Mouse (Mus musculus) bone marrow macrophage, adult 2 months (primary cell): ENCODE results near the gene Alg2. TPM values are rescaled to one million over a fixed set of nuclear protein-coding genes. Genes with fewer than 3 reads are reported as not detected.

Source experiments
- H3K27ac ChIP-seq: 2 replicates; pipeline ENCODE4 v1.5.1; 2012; ENCODE audit warnings: low read depth, low read length; ENCODE audit not compliant: insufficient read depth
- H3K4me1 ChIP-seq: 2 replicates; pipeline ENCODE4 v1.6.1; 2012; ENCODE audit warnings: low read length; ENCODE audit not compliant: control insufficient read depth, insufficient read depth
- H3K4me3 ChIP-seq: 2 replicates; pipeline ENCODE4 v1.5.1; 2012; ENCODE audit warnings: mild to moderate bottlenecking, low read length, moderate library complexity; ENCODE audit not compliant: insufficient read depth
- CTCF ChIP-seq: IDR thresholded peaks from 2 replicates; pipeline ENCODE4 v1.5.1; 2012; ENCODE audit warnings: low read depth, mild to moderate bottlenecking, low read length, moderate library complexity
- POLR2A ChIP-seq: IDR thresholded peaks from 2 replicates; pipeline ENCODE4 v1.6.1; 2012; ENCODE audit warnings: mild to moderate bottlenecking, low read depth, low read length, borderline replicate concordance
- polyA plus RNA-seq: library from polyadenylated mRNA; stranded (reverse); fragments of >200 nt; gene quantifications from 2 replicates; pipeline ENCODE4 v1.2.4, GENCODE M21; 2012; ENCODE audit not compliant: missing spikeins, insufficient read depth, insufficient read length

The Alg2 gene
- polyA plus RNA-seq, 1 experiment: 15.1 TPM

DNA sequence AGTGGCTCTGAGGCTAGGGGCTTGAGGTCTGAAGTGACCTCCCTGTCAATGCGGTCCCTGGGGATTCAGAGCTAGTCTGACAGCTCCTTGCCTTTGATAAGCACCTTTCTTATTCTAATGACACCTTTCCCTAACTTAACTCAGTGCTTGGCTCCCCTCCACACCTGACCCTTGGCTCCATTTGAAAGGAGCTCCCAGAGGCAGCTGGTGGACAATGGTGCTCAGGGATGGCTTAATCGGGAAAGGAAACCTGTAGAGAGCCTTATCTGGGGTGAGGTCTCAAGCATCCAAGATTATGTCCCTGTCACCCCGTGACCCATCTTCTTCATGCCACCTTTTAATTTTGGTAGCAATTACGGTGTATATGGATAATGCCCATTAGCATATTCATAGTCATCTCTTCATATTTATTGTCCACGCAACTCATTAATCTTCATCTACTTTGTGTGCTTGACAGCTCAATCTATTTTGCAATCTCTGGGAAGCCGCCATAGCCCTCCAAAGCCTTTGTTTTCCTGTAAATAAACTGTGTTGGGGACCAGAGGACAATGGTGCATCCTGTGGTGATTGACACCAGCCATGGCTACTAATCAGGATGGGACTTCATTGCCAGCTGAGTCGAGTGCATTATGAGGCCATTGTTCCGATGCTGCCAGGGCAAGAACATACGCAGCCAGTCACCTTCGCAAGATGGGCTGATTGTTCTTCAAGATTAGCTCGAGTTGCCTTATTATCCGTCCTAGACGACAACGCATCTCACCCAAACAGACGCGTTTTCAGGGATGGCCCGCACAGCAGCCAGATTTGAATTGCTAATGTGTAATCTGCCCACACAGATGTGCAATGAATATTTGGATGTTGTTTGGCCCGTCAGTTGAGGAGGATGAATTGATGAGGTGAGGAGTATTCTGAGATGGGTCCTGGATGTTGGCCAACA lies 24.3 kb downstream of the Alg2 start:
- Histone ChIP-seq H3K4me3 (no peak overlapping the region), H3K27ac (no peak overlapping the region), H3K4me1 (no peaks in the 10 kb centered on the region)
- TF ChIP-seq CTCF (no peak), POLR2A (no peak)

- TF ChIP-seq CTCF (no peak), POLR2A (no peak)
- Histone ChIP-seq H3K4me3 (no peak overlapping the region), H3K4me1 (no peaks in the 10 kb centered on the region), H3K27ac (no peak overlapping the region)
These were observed 25.0 kb downstream of the Alg2 start for GRCm38 (mm10) chr4:47449116-47449515.

- TF ChIP-seq CTCF: no peak
- no peak for TF ChIP-seq POLR2A
- no peak overlapping the region for H3K27ac ChIP-seq
- H3K4me1 ChIP-seq: no peaks in the 10 kb centered on the region
- no peak overlapping the region for H3K4me3 ChIP-seq
These were observed 25.6 kb downstream of the Alg2 start for GRCm38 (mm10) chr4:47448526-47448925.

GRCm38 (mm10) chr4:47440951-47441350 lies 33.2 kb downstream of the Alg2 start:
- H3K4me3 ChIP-seq: no peak overlapping the region
- no peak for TF ChIP-seq CTCF
- no peak for TF ChIP-seq POLR2A
- no peaks in the 10 kb centered on the region for H3K4me1 ChIP-seq
- H3K27ac ChIP-seq: no peak overlapping the region

DNA sequence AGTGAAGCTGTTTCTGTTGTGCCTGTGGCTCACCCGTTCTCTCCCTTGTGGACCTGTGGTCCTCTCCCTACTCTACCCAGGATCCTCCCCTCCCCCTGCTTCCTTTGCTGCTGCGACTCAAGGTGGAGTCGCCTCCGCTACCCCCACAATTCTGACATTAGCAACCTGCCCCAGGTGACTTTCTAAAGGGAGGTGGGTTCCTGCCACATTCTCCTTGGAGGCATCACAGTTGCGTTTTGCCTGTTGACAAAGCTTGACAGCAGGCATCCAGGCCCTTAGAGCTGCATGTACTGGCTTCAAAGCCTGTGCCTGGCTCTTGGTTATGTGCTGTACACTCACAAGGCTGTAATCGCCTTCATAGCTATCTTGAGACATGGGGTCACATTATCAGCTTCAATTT lies 35.2 kb downstream of the Alg2 start:
- no peak for TF ChIP-seq POLR2A
- no peak for TF ChIP-seq CTCF
- Histone ChIP-seq H3K4me3 (no peak overlapping the region), H3K4me1 (no peaks in the 10 kb centered on the region), H3K27ac (no peak overlapping the region)

- H3K27ac ChIP-seq: no peak overlapping the region
- TF ChIP-seq POLR2A (no peak), CTCF (peak; percentile 76)
- peak overlapping the region; percentile 75 for H3K4me3 ChIP-seq
- no peaks in the 10 kb centered on the region for H3K4me1 ChIP-seq
These were observed 36.5 kb downstream of the Alg2 start for GRCm38 (mm10) chr4:47437365-47438340.

- no peak overlapping the region for H3K4me3 ChIP-seq
- no peaks in the 10 kb centered on the region for H3K4me1 ChIP-seq
- TF ChIP-seq POLR2A (no peak), CTCF (no peak)
- no peak overlapping the region for H3K27ac ChIP-seq
These were observed 38.4 kb downstream of the Alg2 start for GRCm38 (mm10) chr4:47435566-47436360.

- Histone ChIP-seq H3K27ac (no peak overlapping the region), H3K4me3 (no peak overlapping the region), H3K4me1 (no peaks in the 10 kb centered on the region)
- no peak for TF ChIP-seq CTCF
- TF ChIP-seq POLR2A: no peak
These were observed 39.0 kb downstream of the Alg2 start for GRCm38 (mm10) chr4:47435131-47435530.

GRCm38 (mm10) chr4:47432766-47433165 lies 41.4 kb downstream of the Alg2 start:
- TF ChIP-seq CTCF: no peak
- TF ChIP-seq POLR2A: no peak
- H3K4me1 ChIP-seq: no peaks in the 10 kb centered on the region
- H3K4me3 ChIP-seq: no peak overlapping the region
- no peak overlapping the region for H3K27ac ChIP-seq
